Mouse (Mus musculus) ES-Bruce4 (cell line): ENCODE measurements around the gene Sepsecs.

Experiments
- CTCF ChIP-seq: IDR thresholded peaks from one replicate; pipeline ENCODE4 v1.8.1; 2011; ENCODE audit warnings: low read depth, low read length
- EP300 ChIP-seq: IDR thresholded peaks from 2 replicates; pipeline ENCODE4 v1.6.1; 2011; ENCODE audit warnings: low read depth, low read length; ENCODE audit not compliant: insufficient read depth
- POLR2A ChIP-seq: IDR thresholded peaks from one replicate; pipeline ENCODE4 v1.8.1; 2011; ENCODE audit warnings: low read length; ENCODE audit not compliant: insufficient read depth

DNA sequence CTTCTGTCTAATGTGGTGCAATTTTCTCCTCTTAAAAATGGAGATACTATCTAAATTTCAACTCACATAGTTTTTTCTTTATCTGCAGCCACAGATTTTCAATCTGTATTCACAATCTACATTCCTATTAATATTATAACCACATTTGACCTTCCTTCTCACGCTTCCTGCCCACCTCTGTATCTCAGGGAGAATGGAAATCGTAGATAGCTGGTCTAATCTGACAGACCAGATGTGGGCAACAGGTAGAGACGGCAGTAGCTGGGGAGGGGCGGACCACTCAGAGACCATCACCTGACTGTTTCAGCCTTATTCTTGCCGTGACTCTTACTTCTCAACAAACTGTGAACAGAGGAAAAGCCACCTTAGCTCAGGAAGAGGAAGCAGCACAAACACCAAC, 12.2 kb downstream of the Sepsecs start:
- TF ChIP-seq CTCF (no peak), EP300 (no peak), POLR2A (no peak)
